In genomic region chr1:39720186-39720585, GRCm38 (mm10) we compare ENCODE assay signal across 9 mouse cellular contexts. TPM values are rescaled to one million over a fixed set of nuclear protein-coding genes. Genes with fewer than 3 reads are reported as not detected.
A peak's percentile ranks its signal among the peaks of the same experiment; 100 is the strongest.
DNase-seq lines count a peak whose midpoint lies in the region; ATAC-seq and TF ChIP-seq lines count a peak whose summit lies in the region.
"Had no signal": no experiment of that assay in that cellular context is flagged by ENCODE, and none has a peak within 500 bp of the region (broad histone marks: within the 10 kb centered on the region; RNA-seq: fewer than 3 reads in every experiment).

No protein-coding gene starts in this region.

- ATAC-seq in kidney, postnatal 0 days (replicated peaks; ENCODE audit: low FRiP score, low read depth) = no peak
- no peak for ATAC-seq in forebrain, embryonic 11.5 days (replicated peaks; ENCODE audit: low FRiP score)
- no peak for ATAC-seq in limb, embryonic 11.5 days (ENCODE audit: insufficient number of reproducible peaks, low FRiP score, low TSS enrichment, low read depth)
- ATAC-seq in neural tube, embryonic 14.5 days (ENCODE audit: low read depth) = no peak

- peak overlapping the region; percentile 65 for H3K4me2 ChIP-seq in kidney, postnatal 0 days (ENCODE audit: low read length)
- H3K4me2 ChIP-seq in forebrain, embryonic 11.5 days (ENCODE audit: low read depth, low read length, severe bottlenecking) = peak overlapping the region; percentile 89
- peak overlapping the region; percentile 68 for H3K4me2 ChIP-seq in limb, embryonic 11.5 days (ENCODE audit: low read depth, severe bottlenecking)
- peak overlapping the region; percentile 99 for H3K4me2 ChIP-seq in neural tube, embryonic 14.5 days (ENCODE audit: low read depth, low read length)

- H3K36me3 ChIP-seq in kidney, postnatal 0 days (ENCODE audit: insufficient read depth, low read length) = no peaks in the 10 kb centered on the region
- no peaks in the 10 kb centered on the region for H3K36me3 ChIP-seq in forebrain, embryonic 11.5 days (ENCODE audit: control insufficient read depth, insufficient read depth, low read length)
- no peaks in the 10 kb centered on the region for H3K36me3 ChIP-seq in limb, embryonic 11.5 days (ENCODE audit: control insufficient read depth, insufficient read depth, low read length)
- H3K36me3 ChIP-seq in neural tube, embryonic 14.5 days (ENCODE audit: control insufficient read depth, insufficient read depth, low read length) = no peaks in the 10 kb centered on the region

- no peak overlapping the region for H3K4me3 ChIP-seq in kidney, postnatal 0 days (replicated peaks; ENCODE audit: low read depth, low read length)
- H3K4me3 ChIP-seq in forebrain, embryonic 11.5 days (ENCODE audit: low read depth, low read length) = no peak overlapping the region
- no peak overlapping the region; the same call in 1 of the 2 replicates for H3K4me3 ChIP-seq in limb, embryonic 11.5 days (ENCODE audit: low read depth, low read length)
- H3K4me3 ChIP-seq in neural tube, embryonic 14.5 days (ENCODE audit: low read depth, low read length) = peak overlapping the region; percentile 48

- 32% methylated on average over 2 of the region's 2 CpGs for WGBS in kidney, postnatal 0 days
- 38% methylated on average over 2 of the region's 2 CpGs for WGBS in forebrain, embryonic 11.5 days
- WGBS in limb, embryonic 11.5 days = 19% methylated on average over 2 of the region's 2 CpGs
- 29% methylated on average over 2 of the region's 2 CpGs for WGBS in neural tube, embryonic 14.5 days

- no peak overlapping the region; the same call in 1 of the 2 replicates for H3K9ac ChIP-seq in kidney, postnatal 0 days (ENCODE audit: low read depth, low read length)
- H3K9ac ChIP-seq in forebrain, embryonic 11.5 days (ENCODE audit: low read length) = peak overlapping the region; percentile 74
- H3K9ac ChIP-seq in limb, embryonic 11.5 days (ENCODE audit: low read length) = peak overlapping the region; percentile 77
- H3K9ac ChIP-seq in neural tube, embryonic 14.5 days (replicated peaks; ENCODE audit: low read depth, low read length) = no peak overlapping the region

- intact Hi-C loops in left cerebral cortex, postnatal 4 days (cut with DNase I) = no loop called here

- H3K9me3 ChIP-seq in kidney, postnatal 0 days (replicated peaks; ENCODE audit: low read length) = no peaks in the 10 kb centered on the region
- no peaks in the 10 kb centered on the region for H3K9me3 ChIP-seq in forebrain, embryonic 11.5 days (ENCODE audit: control insufficient read depth, low read length)
- no peaks in the 10 kb centered on the region for H3K9me3 ChIP-seq in limb, embryonic 11.5 days (ENCODE audit: control insufficient read depth, low read length)
- H3K9me3 ChIP-seq in neural tube, embryonic 14.5 days (ENCODE audit: control insufficient read depth, low read length) = no peaks in the 10 kb centered on the region

- H3K4me1 ChIP-seq in kidney, postnatal 0 days (replicated peaks; ENCODE audit: insufficient read depth, low read length) = peaks cover 22% of the 10 kb centered on the region
- peaks cover 7% of the 10 kb centered on the region; the same call in 1 of the 2 replicates for H3K4me1 ChIP-seq in forebrain, embryonic 11.5 days (replicated peaks; ENCODE audit: control insufficient read depth, insufficient read depth, low read length)
- peaks cover 8% of the 10 kb centered on the region for H3K4me1 ChIP-seq in limb, embryonic 11.5 days (ENCODE audit: control insufficient read depth, insufficient read depth, low read length)
- no peaks in the 10 kb centered on the region for H3K4me1 ChIP-seq in neural tube, embryonic 14.5 days (ENCODE audit: control insufficient read depth, insufficient read depth, low read length)

- DNase-seq in kidney, postnatal 0 days (ENCODE audit: low spot score) = no peak
- DNase-seq in kidney, adult 18-20 months = no peak
- no peak for DNase-seq in forebrain, embryonic 11.5 days (ENCODE audit: low spot score)
- no peak for DNase-seq in limb, embryonic 11.5 days (ENCODE audit: low spot score)
- no peak for DNase-seq in cerebellum, adult 9-10 months
- DNase-seq in testis, postnatal 10 days (ENCODE audit: low spot score) = no peak
- DNase-seq in left cerebral cortex, postnatal 4 days = no peak

- H3K27ac ChIP-seq in kidney, postnatal 0 days = no peak overlapping the region
- H3K27ac ChIP-seq in forebrain, embryonic 11.5 days (ENCODE audit: low read depth, low read length) = no peak overlapping the region
- H3K27ac ChIP-seq in limb, embryonic 11.5 days (replicated peaks; ENCODE audit: low read depth, low read length) = peak overlapping the region; percentile 16; the same call in 1 of the 2 replicates
- no peak overlapping the region for H3K27ac ChIP-seq in neural tube, embryonic 14.5 days (ENCODE audit: low read depth, low read length)

- H3K27me3 ChIP-seq in kidney, postnatal 0 days (ENCODE audit: insufficient read depth, low read length) = no peaks in the 10 kb centered on the region
- no peaks in the 10 kb centered on the region for H3K27me3 ChIP-seq in forebrain, embryonic 11.5 days (ENCODE audit: control insufficient read depth, insufficient read depth, low read length)
- no peaks in the 10 kb centered on the region for H3K27me3 ChIP-seq in limb, embryonic 11.5 days (ENCODE audit: control insufficient read depth, insufficient read depth, low read length)
- H3K27me3 ChIP-seq in neural tube, embryonic 14.5 days (ENCODE audit: control insufficient read depth, insufficient read depth, low read length) = no peaks in the 10 kb centered on the region

- TF ChIP-seq CTCF in kidney, postnatal 0 days (IDR thresholded peaks at IDR 0.05; ENCODE audit: low read depth) = no peak

RNA-seq across cellular contexts. Expression of gene Rfx8, which starts 0.6 kb away (rescaled TPM):
- polyA plus RNA-seq in kidney, postnatal 0 days (2015; fragmentation: Nextera tagmentation; extraction: Ambion mirVana) = 0.22 and 0.29 TPM in 2 replicates
- 0.17 and 0.45 TPM in 2 replicates for polyA plus RNA-seq in forebrain, embryonic 11.5 days (2014; fragmentation: Nextera tagmentation; extraction: Ambion mirVana)
- polyA plus RNA-seq in limb, embryonic 11.5 days (2014; fragmentation: Nextera tagmentation; extraction: Ambion mirVana) = 0.30 and 0.96 TPM in 2 replicates
- polyA plus RNA-seq in neural tube, embryonic 14.5 days (2014; fragmentation: Nextera tagmentation; extraction: Ambion mirVana) = 0.13 and 0.16 TPM in 2 replicates
- under 1 TPM; 0.28 to 0.76 TPM for total RNA-seq in left cerebral cortex, postnatal 4 days (2021)
- total RNA-seq: MEL had no signal

Comparison
In these comparisons a context has a peak if more than half of its experiments do, and no peak if none do; other contexts are left out.
1. H3K9ac ChIP-seq: peak in forebrain, embryonic 11.5 days (single experiment) and limb, embryonic 11.5 days (single experiment); none in kidney, postnatal 0 days (single experiment) and neural tube, embryonic 14.5 days (single experiment).
2. Peak in every context shown above with its lines, with median percentiles within 50 percentile points of each other: H3K4me2 ChIP-seq.